Comparison of ENCODE assay signal across 1 mouse cellular context in the genomic region with DNA sequence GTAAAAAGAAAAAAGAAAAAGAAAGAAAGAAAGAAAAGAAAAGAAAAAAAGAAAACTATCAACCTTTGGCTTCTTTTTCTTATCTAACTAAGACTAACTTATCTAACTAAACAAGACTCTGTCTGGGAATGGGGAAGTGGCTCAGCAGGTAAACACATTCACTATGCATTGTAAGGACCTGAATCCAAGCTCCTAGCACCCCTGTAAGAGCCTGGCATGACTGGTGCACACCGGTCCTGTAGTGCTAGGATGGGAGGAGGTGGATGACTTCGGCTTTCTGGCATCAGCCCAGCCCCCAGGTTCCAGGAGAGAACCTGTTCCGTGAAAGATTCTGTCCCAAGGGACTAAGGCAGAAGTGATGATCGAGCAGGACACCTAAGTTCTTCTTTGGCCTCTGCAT.
A peak's percentile ranks its signal among the peaks of the same experiment; 100 is the strongest.
TF ChIP-seq lines count a peak whose summit lies in the region.

No protein-coding gene starts in this region.

TF ChIP-seq in MEL, 35 proteins besides CTCF, POLR2A, EP300 and RAD21 (continued from another document):
- TF ChIP-seq RCOR1 (IDR thresholded peaks at IDR 0.05; ENCODE audit: low read depth, low read length), result peak; percentile 71
- TF ChIP-seq MXI1 (IDR thresholded peaks at IDR 0.05; ENCODE audit: low read depth, low read length), result peak; percentile 8
- no peak for TF ChIP-seq USF2 (IDR thresholded peaks at IDR 0.05; ENCODE audit: borderline replicate concordance in 1 of 2, insufficient read depth in 1 of 2, low read depth in 1 of 2, low read length in 2 of 2)
- TF ChIP-seq USF1 (IDR thresholded peaks at IDR 0.05; ENCODE audit: low read depth, low read length), result no peak
- peak; percentile 51; the same call in 1 of the 2 replicates for TF ChIP-seq ELF1 (IDR thresholded peaks at IDR 0.05; ENCODE audit: low read depth, low read length)
- no peak for TF ChIP-seq UBTF (IDR thresholded peaks at IDR 0.05; ENCODE audit: borderline replicate concordance, insufficient read depth, low read depth, low read length)
- no peak for TF ChIP-seq CHD2 (IDR thresholded peaks at IDR 0.05; ENCODE audit: low read length)
- peak; percentile 48; the same call in 1 of the 2 replicates for TF ChIP-seq MAFK (IDR thresholded peaks at IDR 0.05; ENCODE audit: borderline replicate concordance, low read depth, low read length)
- TF ChIP-seq GABPA (IDR thresholded peaks at IDR 0.05; ENCODE audit: low read depth, low read length), result no peak
- TF ChIP-seq ETS1 (IDR thresholded peaks at IDR 0.05; ENCODE audit: low read depth, low read length), result peak; percentile 65; the same call in 1 of the 2 replicates
- TF ChIP-seq MYC (IDR thresholded peaks at IDR 0.05; ENCODE audit: low read depth, low read length), result 0 out of 2 replicates have a peak, but pooled peaks have one; percentile 18
- no peak for TF ChIP-seq POLR2AphosphoS5 (IDR thresholded peaks at IDR 0.05; ENCODE audit: borderline replicate concordance, low read depth, low read length)
- no peak for TF ChIP-seq E2F4 (IDR thresholded peaks at IDR 0.05; ENCODE audit: borderline replicate concordance, low read depth, low read length)
- no peak for TF ChIP-seq KAT2A (conservative IDR thresholded peaks at IDR 0.05; ENCODE audit: low read depth, low read length)
- no peak for TF ChIP-seq MYB (IDR thresholded peaks at IDR 0.05; ENCODE audit: low read depth, low read length)
- 0 out of 2 replicates have a peak, but pooled peaks have one; percentile 35 for TF ChIP-seq BHLHE40 (IDR thresholded peaks at IDR 0.05; ENCODE audit: borderline replicate concordance, low read depth, low read length)
- no peak for TF ChIP-seq HCFC1 (IDR thresholded peaks at IDR 0.05; ENCODE audit: low read depth, low read length)
- TF ChIP-seq JUND (IDR thresholded peaks at IDR 0.05; ENCODE audit: low read depth, low read length), result no peak
- peak; percentile 63; the same call in 1 of the 2 replicates for TF ChIP-seq ZNF384 (IDR thresholded peaks at IDR 0.05; ENCODE audit: low read depth, low read length)
- TF ChIP-seq SIN3A (IDR thresholded peaks at IDR 0.05; ENCODE audit: low read length), result 0 out of 2 replicates have a peak, but pooled peaks have one; percentile 29
- peak; percentile 87 for TF ChIP-seq GATA1 (IDR thresholded peaks at IDR 0.05; ENCODE audit: low read depth, low read length)
- no peak for TF ChIP-seq SMC3 (IDR thresholded peaks at IDR 0.05; ENCODE audit: low read depth, low read length)
- no peak for TF ChIP-seq NELFE (IDR thresholded peaks at IDR 0.05; ENCODE audit: low read depth, low read length)
- no peak for TF ChIP-seq MAZ (IDR thresholded peaks at IDR 0.05; ENCODE audit: low read depth, low read length)
- TF ChIP-seq CHD1 (IDR thresholded peaks at IDR 0.05; ENCODE audit: low read depth, low read length), result no peak
- TF ChIP-seq TBP (IDR thresholded peaks at IDR 0.05; ENCODE audit: low read depth, low read length), result no peak
- TF ChIP-seq POLR2AphosphoS2 (IDR thresholded peaks at IDR 0.05; ENCODE audit: low read length), result no peak
- 0 out of 2 replicates have a peak, but pooled peaks have one; percentile 35 for TF ChIP-seq TAL1 (IDR thresholded peaks at IDR 0.05; ENCODE audit: low read length)
- TF ChIP-seq NRF1 (IDR thresholded peaks at IDR 0.05; ENCODE audit: insufficient read depth, low read depth, low read length, poor library complexity, severe bottlenecking), result no peak
- TF ChIP-seq ZKSCAN1 (IDR thresholded peaks at IDR 0.05; ENCODE audit: low read depth, low read length), result no peak
- no peak for TF ChIP-seq ZMIZ1 (IDR thresholded peaks at IDR 0.05; ENCODE audit: low read depth, low read length)
- no peak for TF ChIP-seq MAX (IDR thresholded peaks at IDR 0.05; ENCODE audit: low read length)
